Mouse (Mus musculus): ENCODE results near the gene Pigo. TPM values are rescaled to one million over a fixed set of nuclear protein-coding genes. Genes with fewer than 3 reads are reported as not detected.

Pigo gene
- polyA plus RNA-seq, 1 experiment from 2014 or later: 13.8 TPM

DNA sequence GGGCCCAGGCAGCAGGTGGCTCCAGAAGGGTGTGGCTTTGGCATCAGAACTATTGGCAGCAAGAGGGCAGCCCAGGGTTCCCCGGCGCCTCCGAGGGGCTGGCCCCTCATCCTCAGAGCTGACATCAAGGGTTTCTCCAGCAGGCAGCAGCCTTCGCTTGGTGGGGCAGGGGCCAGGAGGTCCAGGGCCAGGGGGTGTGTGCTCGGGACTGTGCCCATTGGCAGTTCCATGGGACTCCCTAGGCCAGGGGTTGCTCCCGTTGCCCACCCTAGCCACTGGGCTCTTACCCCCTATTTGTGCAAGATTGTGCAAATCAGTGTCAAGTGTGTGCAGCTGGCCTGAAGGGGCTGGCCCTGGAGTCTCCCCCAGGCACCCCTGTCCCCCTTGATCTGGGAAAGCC lies 10.2 kb upstream of the Pigo start:
- Histone ChIP-seq H3K9ac (no peak overlapping the region), H3K4me3 (0 out of 2 replicates have a peak overlapping the region, but pooled peaks have one; percentile 86), H3K4me1 (peaks cover 36% of the 10 kb centered on the region), H3K27ac (replicated peaks) (no peak overlapping the region), H3K4me2 (peak overlapping the region; percentile 90), H3K9me3 (no peaks in the 10 kb centered on the region), H3K27me3 (replicated peaks) (no peaks in the 10 kb centered on the region), H3K36me3 (peaks cover 45% of the 10 kb centered on the region)
- ATAC-seq (ENCODE audit: extremely low read depth, insufficient number of reproducible peaks, low FRiP score, low TSS enrichment): no peak
- WGBS: 87% methylated on average over 6 of the region's 6 CpGs

DNA sequence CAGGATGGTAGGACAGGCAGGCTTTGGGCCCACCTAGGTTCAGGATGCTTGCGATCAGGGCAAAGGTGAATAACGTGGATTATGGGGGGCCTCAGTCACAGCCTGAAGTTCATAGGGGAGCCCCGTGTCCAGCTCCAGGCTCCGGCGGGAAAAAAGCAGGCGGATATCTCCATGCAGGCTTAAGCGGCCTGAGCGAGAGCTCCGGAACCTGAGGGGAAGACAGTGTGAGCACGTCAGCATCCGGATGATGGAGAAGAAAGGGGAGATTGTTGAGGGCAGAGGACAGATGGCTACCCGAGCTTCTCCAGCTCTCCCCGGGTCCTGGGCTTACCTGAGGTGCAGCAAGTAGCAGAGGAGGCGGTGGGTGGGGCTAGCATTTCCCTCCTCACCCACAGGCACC lies 7.9 kb upstream of the Pigo start:
- WGBS: 80% methylated on average over 14 of the region's 14 CpGs
- Histone ChIP-seq H3K9me3 (no peaks in the 10 kb centered on the region), H3K27ac (replicated peaks) (no peak overlapping the region), H3K27me3 (replicated peaks) (no peaks in the 10 kb centered on the region), H3K4me2 (no peak overlapping the region), H3K4me3 (no peak overlapping the region), H3K9ac (no peak overlapping the region), H3K36me3 (peaks cover 62% of the 10 kb centered on the region), H3K4me1 (peaks cover 30% of the 10 kb centered on the region)
- no peak for ATAC-seq (ENCODE audit: extremely low read depth, insufficient number of reproducible peaks, low FRiP score, low TSS enrichment)

DNA sequence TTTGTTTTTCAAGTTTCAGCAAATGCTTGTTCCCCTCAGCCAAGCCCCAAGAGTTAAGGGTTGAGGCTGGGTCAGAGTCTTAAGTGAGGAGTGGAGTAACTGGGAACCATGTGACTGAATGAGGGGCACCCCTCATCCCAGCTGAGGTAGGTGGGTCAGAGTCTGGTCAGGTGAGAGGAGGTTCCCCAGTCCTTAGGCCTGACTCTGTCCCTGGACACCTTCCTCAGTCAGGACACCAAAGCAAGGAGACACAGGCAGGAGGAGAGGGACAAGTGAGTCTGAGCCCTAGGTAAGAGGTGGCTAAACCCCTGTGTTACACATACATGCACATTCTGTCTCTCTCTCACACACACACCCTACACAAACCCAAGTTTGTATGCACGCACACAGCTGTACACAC lies 6.9 kb upstream of the Pigo start:
- Histone ChIP-seq H3K4me3 (no peak overlapping the region), H3K36me3 (peaks cover 72% of the 10 kb centered on the region), H3K4me1 (peaks cover 20% of the 10 kb centered on the region), H3K27me3 (replicated peaks) (no peaks in the 10 kb centered on the region), H3K9me3 (no peaks in the 10 kb centered on the region), H3K27ac (replicated peaks) (no peak overlapping the region), H3K4me2 (no peak overlapping the region), H3K9ac (no peak overlapping the region)
- WGBS: 100% methylated on average over 1 of the region's 1 CpGs
- ATAC-seq (ENCODE audit: extremely low read depth, insufficient number of reproducible peaks, low FRiP score, low TSS enrichment): no peak

DNA sequence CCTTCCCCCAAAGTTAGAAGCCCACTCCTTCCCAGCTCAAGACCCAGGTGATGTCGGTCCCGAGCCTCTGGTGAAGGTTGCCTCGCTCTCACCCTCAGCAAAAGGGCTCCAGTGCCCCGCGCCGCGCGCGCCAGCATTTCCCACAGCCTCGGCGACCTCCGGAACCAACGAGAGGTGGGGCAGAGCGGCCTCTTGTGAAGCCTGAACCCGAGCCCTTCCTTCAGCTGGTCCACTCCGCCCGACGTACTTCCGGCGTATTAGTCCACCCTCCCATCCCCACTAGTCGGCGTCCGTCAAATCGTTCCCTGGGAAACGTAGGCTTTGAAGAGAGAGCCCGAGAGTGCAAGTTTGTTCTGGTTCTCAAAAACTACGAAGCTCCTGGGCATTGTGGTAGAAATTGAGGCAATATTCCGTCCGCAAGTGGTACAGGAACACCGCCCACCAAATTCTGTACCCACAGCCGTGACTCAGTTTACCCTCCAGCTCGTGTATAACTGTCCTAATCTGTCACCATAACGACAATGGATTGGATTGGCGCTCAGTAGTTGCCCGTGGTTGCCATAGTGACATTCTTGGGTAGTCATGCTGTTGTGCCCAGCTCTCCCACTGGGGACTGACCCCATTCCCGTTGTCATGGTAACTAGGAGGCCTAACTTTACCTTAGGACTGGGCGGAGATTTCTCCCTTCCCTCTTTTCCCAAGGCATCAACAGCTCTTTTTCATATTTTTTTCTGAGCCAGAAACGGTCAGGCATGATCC lies 5.8 kb upstream of the Pigo start, which contains the start of gene Stoml2:
Stoml2 (minus strand) TSS at position 474 of the 759 bp plus-strand sequence.
- peak; percentile 82 for ATAC-seq (ENCODE audit: extremely low read depth, insufficient number of reproducible peaks, low FRiP score, low TSS enrichment)
- no peaks in the 10 kb centered on the region for H3K9me3 ChIP-seq
- peaks cover 76% of the 10 kb centered on the region for H3K36me3 ChIP-seq
- H3K27me3 ChIP-seq (replicated peaks): no peaks in the 10 kb centered on the region
- WGBS: 2% methylated on average over 38 of the region's 38 CpGs
- peak within 1 kb of the TSS; percentile 79 for H3K27ac ChIP-seq (replicated peaks)
- peak within 1 kb of the TSS; percentile 88 for H3K4me2 ChIP-seq
- H3K9ac ChIP-seq: peak within 1 kb of the TSS; percentile 92
- H3K4me3 ChIP-seq: peak within 1 kb of the TSS; percentile 72
- peaks cover 15% of the 10 kb centered on the region for H3K4me1 ChIP-seq

DNA sequence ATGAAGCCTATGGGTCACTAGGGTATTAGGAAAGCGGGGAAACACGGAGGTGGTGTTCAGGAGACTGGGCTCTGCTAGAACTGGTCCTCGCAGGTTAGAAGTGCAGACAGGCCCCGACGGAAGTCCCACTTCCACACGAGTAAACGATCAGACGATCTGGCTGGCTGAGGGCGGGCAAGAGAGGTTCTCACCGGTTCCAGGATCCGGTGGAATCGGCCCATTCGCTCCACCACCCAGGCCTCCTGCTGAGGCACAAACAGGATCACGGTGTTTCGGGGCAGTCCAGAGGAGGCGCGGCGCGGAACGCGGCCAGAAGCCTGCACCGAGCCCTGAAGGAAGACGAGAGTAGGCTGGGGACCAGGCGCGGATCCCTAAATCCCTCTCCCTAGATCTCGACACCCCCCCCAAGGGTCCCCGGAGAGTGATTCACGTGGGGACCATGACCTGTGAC lies 5.2 kb upstream of the Pigo start:
- peaks cover 15% of the 10 kb centered on the region for H3K4me1 ChIP-seq

DNA sequence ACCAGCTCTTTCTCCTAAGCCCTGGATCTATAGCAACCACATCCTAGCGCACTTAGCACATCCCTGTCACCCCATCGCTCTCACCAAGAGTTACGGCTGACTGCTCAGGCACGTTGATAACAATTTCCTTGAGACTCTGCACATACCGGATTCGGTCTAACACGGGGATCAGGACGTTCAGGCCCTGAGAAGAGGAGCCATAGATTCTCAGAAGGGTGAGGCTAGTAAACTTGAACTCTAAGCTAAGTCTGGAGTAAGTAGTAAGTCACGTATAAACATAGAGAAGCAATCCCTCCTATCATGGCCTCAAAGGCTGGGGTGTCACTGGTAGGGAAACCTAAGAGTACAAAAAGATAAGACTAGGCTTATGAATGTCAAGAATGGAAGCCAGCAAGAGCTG lies 4.7 kb upstream of the Pigo start:
- Histone ChIP-seq H3K27ac (replicated peaks) (peak overlapping the region; percentile 79), H3K9ac (peak overlapping the region; percentile 92), H3K4me2 (peak overlapping the region; percentile 88), H3K4me1 (peaks cover 15% of the 10 kb centered on the region), H3K4me3 (peak overlapping the region; percentile 72), H3K36me3 (peaks cover 69% of the 10 kb centered on the region), H3K9me3 (no peaks in the 10 kb centered on the region), H3K27me3 (replicated peaks) (no peaks in the 10 kb centered on the region)
- 62% methylated on average over 9 of the region's 9 CpGs for WGBS
- ATAC-seq (ENCODE audit: extremely low read depth, insufficient number of reproducible peaks, low FRiP score, low TSS enrichment): no peak

More for the DNA sequence above, 5.2 kb upstream of the Pigo start:
- Histone ChIP-seq H3K4me2 (peak overlapping the region; percentile 88), H3K9me3 (no peaks in the 10 kb centered on the region), H3K9ac (peak overlapping the region; percentile 92), H3K27ac (replicated peaks) (peak overlapping the region; percentile 79), H3K36me3 (peaks cover 74% of the 10 kb centered on the region), H3K4me3 (peak overlapping the region; percentile 72), H3K27me3 (replicated peaks) (no peaks in the 10 kb centered on the region)
- peak; percentile 40 for ATAC-seq (ENCODE audit: extremely low read depth, insufficient number of reproducible peaks, low FRiP score, low TSS enrichment)
- WGBS: under 1% methylated on average over 28 of the region's 28 CpGs

DNA sequence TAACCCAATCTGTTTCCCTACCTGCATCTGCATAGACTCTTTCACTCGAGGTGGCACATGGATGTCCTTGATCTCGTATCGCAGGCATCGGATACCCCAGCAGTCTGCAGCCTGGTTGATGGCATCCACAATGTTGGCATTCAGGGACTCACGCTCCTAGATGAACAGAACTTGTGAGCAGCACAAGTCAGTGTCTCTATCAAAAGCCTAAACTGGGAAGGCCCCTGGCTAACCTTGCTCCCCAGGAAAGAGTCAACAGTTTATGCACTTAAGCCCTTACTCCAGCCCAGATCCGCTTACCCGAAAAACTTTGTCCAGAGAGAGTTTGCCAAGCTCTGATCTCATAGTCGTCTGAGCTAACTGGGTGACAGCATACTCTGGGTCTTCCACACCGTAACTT lies 4.1 kb upstream of the Pigo start:
- peak overlapping the region; percentile 72; the same call in 1 of the 2 replicates for H3K4me3 ChIP-seq
- H3K9me3 ChIP-seq: no peaks in the 10 kb centered on the region
- peak overlapping the region; percentile 92; the same call in 1 of the 2 replicates for H3K9ac ChIP-seq
- ATAC-seq (ENCODE audit: extremely low read depth, insufficient number of reproducible peaks, low FRiP score, low TSS enrichment): no peak
- H3K27me3 ChIP-seq (replicated peaks): no peaks in the 10 kb centered on the region
- WGBS: 89% methylated on average over 9 of the region's 9 CpGs
- H3K4me2 ChIP-seq: peak overlapping the region; percentile 88
- H3K4me1 ChIP-seq: peaks cover 19% of the 10 kb centered on the region
- H3K27ac ChIP-seq (replicated peaks): no peak overlapping the region
- peaks cover 63% of the 10 kb centered on the region for H3K36me3 ChIP-seq

DNA sequence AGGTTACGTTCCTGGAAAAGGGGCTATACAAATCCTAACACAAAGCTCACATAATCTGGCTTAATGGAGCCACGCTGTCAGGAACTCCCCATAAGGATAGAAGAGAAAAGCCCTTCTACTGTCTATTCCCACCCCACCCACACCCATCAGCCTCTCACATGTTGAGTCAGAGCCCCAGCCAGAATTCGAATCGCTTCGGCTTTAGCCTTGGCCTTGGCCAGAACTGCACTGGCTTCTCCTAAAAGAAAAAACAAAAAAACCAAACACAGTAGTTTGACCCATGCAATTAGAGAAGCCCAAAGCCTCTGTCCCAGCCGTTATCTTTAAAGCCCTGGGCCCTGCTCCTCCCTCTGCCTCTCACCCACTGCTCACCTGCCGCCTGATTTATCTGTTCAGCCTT lies 3.5 kb upstream of the Pigo start:
- no peaks in the 10 kb centered on the region for H3K27me3 ChIP-seq (replicated peaks)
- H3K9ac ChIP-seq: no peak overlapping the region
- no peak overlapping the region for H3K27ac ChIP-seq (replicated peaks)
- no peaks in the 10 kb centered on the region for H3K9me3 ChIP-seq
- H3K4me1 ChIP-seq: peaks cover 25% of the 10 kb centered on the region
- H3K36me3 ChIP-seq: peaks cover 61% of the 10 kb centered on the region
- H3K4me2 ChIP-seq: no peak overlapping the region
- ATAC-seq (ENCODE audit: extremely low read depth, insufficient number of reproducible peaks, low FRiP score, low TSS enrichment): no peak
- 87% methylated on average over 7 of the region's 7 CpGs for WGBS
- no peak overlapping the region for H3K4me3 ChIP-seq

DNA sequence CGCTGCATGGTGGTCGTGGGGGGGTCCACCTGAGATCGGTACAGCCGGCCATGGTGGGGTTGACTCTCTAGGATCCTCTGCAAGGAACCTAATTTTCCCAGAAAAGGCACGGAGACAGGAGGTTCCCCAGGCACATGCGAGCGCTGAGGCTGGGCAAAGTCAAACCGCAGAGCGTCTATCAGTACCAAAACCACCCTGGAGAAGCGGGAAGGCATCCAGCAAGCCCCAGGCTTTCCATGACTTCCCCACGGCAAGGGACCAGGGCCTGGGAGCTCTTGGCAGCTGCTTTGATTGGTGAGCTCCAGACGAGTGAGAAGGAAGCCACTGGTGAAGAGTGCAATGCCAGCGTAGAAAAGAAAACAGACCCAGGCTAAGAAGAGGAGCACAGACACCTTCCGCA lies 946 bp downstream of the Pigo start:
- peak overlapping the region; percentile 66 for H3K4me3 ChIP-seq
- H3K4me1 ChIP-seq: peaks cover 14% of the 10 kb centered on the region
- no peaks in the 10 kb centered on the region for H3K27me3 ChIP-seq (replicated peaks)
- H3K4me2 ChIP-seq: peak overlapping the region; percentile 88
- H3K27ac ChIP-seq (replicated peaks): peak overlapping the region; percentile 83; the same call in 1 of the 2 replicates
- WGBS: 70% methylated on average over 14 of the region's 14 CpGs
- peak overlapping the region; percentile 79 for H3K9ac ChIP-seq
- peaks cover 85% of the 10 kb centered on the region for H3K36me3 ChIP-seq
- ATAC-seq (ENCODE audit: extremely low read depth, insufficient number of reproducible peaks, low FRiP score, low TSS enrichment): no peak
- H3K9me3 ChIP-seq: no peaks in the 10 kb centered on the region

DNA sequence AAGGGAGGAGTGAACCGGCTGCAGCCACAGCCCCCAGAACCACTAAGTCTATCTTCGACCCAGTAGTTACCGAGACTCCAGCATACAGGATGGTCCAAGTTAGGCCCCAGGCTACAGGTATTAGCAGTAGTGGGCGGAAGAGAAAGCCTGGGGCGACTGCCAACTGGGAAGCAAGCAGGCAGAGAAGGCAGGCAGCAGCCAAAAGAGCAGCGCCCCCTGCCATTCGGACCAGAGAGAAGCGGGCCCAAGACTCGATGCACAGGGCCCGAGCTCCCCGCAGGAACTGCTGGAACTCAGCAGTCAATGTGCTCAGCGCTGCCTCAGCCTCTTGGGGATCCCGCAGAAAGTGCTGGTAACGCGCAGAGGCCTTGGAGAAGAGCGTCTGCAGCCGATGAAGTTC lies 4.3 kb downstream of the Pigo start:
- no peak for ATAC-seq (ENCODE audit: extremely low read depth, insufficient number of reproducible peaks, low FRiP score, low TSS enrichment)

DNA sequence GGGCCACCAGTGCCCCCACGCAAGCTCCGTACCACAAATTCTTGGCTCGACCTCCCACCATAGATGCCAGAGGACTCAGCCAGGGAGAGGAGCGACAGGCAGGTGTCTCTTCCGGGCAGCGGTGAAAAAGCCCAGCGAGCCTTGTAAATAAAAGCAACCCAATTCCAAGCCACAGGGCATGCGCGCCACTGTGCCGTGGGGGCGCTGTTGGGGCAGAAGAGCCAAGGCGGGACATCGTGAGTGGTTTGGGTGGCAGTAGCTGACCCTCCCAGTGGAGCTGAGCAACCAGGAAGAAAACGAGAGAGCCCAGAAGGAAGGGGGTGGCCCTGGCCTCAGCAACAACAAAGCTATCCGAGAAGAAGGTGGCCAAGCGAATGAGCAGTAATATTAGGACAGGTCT lies 4.7 kb downstream of the Pigo start:
- Histone ChIP-seq H3K4me2 (no peak overlapping the region), H3K9ac (no peak overlapping the region), H3K9me3 (no peaks in the 10 kb centered on the region), H3K27me3 (replicated peaks) (no peaks in the 10 kb centered on the region), H3K4me1 (peaks cover 13% of the 10 kb centered on the region), H3K4me3 (no peak overlapping the region), H3K36me3 (peaks cover 82% of the 10 kb centered on the region), H3K27ac (replicated peaks) (no peak overlapping the region)
- WGBS: 80% methylated on average over 16 of the region's 16 CpGs
- no peak for ATAC-seq (ENCODE audit: extremely low read depth, insufficient number of reproducible peaks, low FRiP score, low TSS enrichment)

More for the DNA sequence above, 4.3 kb downstream of the Pigo start:
- Histone ChIP-seq H3K4me3 (no peak overlapping the region), H3K27ac (replicated peaks) (no peak overlapping the region), H3K4me1 (peaks cover 13% of the 10 kb centered on the region), H3K4me2 (no peak overlapping the region), H3K9ac (no peak overlapping the region), H3K9me3 (no peaks in the 10 kb centered on the region), H3K27me3 (replicated peaks) (no peaks in the 10 kb centered on the region), H3K36me3 (peaks cover 85% of the 10 kb centered on the region)
- WGBS: 76% methylated on average over 17 of the region's 17 CpGs
